Mouse (Mus musculus) cerebellum, adult 2 months (tissue): ENCODE results near the gene Lpgat1. TPM values are rescaled to one million over a fixed set of nuclear protein-coding genes. Genes with fewer than 3 reads are reported as not detected.

ENCODE experiments used
- DNase-seq, 2 experiments: peaks; one replicate each; pipeline ENCODE4 v3.0.0; 2021
- H3K27ac ChIP-seq: fragments of 200-500 bp; 2 replicates; pipeline ENCODE4 v1.5.1; 2012; ENCODE audit warnings: low read length, control low read depth, inconsistent platforms; ENCODE audit not compliant: insufficient read depth
- H3K27me3 ChIP-seq: fragments of 200-500 bp; 2 replicates; pipeline ENCODE4 v1.6.1; 2012; ENCODE audit warnings: inconsistent platforms, mild to moderate bottlenecking, low read length, moderate library complexity; ENCODE audit not compliant: control insufficient read depth, insufficient read depth
- H3K4me1 ChIP-seq: fragments of 200-500 bp; 2 replicates; pipeline ENCODE4 v1.6.1; 2011; ENCODE audit warnings: low read length; ENCODE audit not compliant: control insufficient read depth, insufficient read depth
- H3K4me3 ChIP-seq: fragments of 200-500 bp; replicated peaks from 2 replicates; pipeline ENCODE3; 2011; ENCODE audit warnings: mild to moderate bottlenecking, low read depth, low read length, control low read depth; ENCODE audit not compliant: insufficient read depth
- CTCF ChIP-seq: fragments of 200-500 bp; IDR thresholded peaks from 2 replicates; pipeline ENCODE4 v1.5.1; 2011; ENCODE audit warnings: low read depth, mild to moderate bottlenecking, control low read depth, low read length, moderate library complexity, borderline replicate concordance; ENCODE audit not compliant: insufficient read depth
- POLR2A ChIP-seq: fragments of 200-500 bp; IDR thresholded peaks from 2 replicates; pipeline ENCODE4 v1.6.1; 2011; ENCODE audit warnings: low read length, control low read depth, borderline replicate concordance; ENCODE audit not compliant: insufficient read depth
- WGBS: fragments of 180-500 bp; shearing (Covaris S2); methylation state at CpG from one replicate; pipeline ENCODE4 v1.1.7; 2018; 5-methylcytosine and 5-hydroxymethylcytosine counted together
- polyA plus RNA-seq: library from polyadenylated mRNA; depleted of rRNA; stranded (reverse); fragments of >200 nt; gene quantifications from 2 replicates; pipeline ENCODE4 v1.2.3, GENCODE M21; 2012; rRNA removed

The Lpgat1 gene
- 73.3 and 77.5 TPM in 2 replicates for polyA plus RNA-seq

DNA sequence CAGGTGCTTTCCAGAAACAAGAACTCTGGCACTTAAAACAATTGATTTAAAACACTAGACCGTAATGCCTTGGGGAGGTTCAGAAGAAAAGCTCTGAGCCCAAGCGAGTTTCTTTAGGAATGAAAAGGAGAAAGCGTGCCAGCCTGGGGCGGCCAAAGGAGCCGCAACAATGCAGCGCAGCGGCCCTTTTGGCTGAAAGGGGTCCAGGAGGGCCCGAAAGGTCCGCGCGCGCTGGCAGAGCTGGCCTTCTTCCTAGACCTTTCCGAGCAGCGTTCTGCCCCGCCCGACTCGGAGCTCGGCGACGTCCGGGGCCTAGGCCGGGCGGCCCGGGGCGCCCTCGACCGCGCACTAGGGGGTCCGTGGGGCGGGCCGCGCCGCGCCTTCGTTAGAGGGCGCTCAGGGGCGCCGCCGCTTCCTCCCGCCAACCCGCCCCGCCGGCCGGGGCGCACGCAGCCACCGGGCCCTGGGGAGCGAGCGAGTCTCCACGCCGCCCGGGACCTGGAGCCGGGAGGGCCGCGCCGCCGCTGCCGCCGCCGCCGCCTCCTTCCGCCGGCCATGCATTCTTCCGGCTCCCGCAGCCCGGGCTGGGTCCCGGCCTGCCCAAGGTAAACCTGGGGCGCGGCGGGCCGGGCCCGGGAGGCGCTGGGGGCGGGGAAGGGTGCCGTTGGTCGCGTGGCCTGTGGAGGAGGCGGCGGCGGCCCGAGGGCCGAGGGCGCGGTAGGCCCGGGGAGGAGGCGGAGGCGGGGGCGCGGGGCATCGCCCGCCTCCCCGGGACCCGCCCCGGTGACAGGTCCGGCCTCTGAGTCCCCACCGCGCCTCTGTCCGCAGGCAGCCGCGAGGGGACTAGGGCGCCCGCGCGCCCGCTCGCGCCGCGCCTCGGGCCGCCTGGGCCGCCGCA lies at the start of gene Lpgat1:
Gene Lpgat1 (plus strand): TSS at position 234 of the 898 bp plus-strand sequence.
- WGBS, result under 1% methylated on average over 86 of the region's 113 CpGs
- Histone ChIP-seq H3K27me3 (no peaks in the 10 kb centered on the region), H3K4me3 (peak within 1 kb of the TSS; percentile 80), H3K4me1 (peaks cover 9% of the 10 kb centered on the region; the same call in 1 of the 2 replicates), H3K27ac (peak within 1 kb of the TSS; percentile 79)
- peak; percentile 77 to 81 for DNase-seq
- no peak for TF ChIP-seq CTCF
- 0 out of 2 replicates have a peak, but pooled peaks have one; percentile 12 for TF ChIP-seq POLR2A

- no peak overlapping the region for H3K4me3 ChIP-seq
- no peaks in the 10 kb centered on the region for H3K4me1 ChIP-seq
- WGBS, result 58% methylated on average over 9 of the region's 9 CpGs
- H3K27me3 ChIP-seq, result no peaks in the 10 kb centered on the region
- no peak overlapping the region for H3K27ac ChIP-seq
- DNase-seq, result no peak
- no peak for TF ChIP-seq CTCF
- TF ChIP-seq POLR2A, result no peak
These were observed 49.6 kb upstream of the Lpgat1 start for GRCm38 (mm10) chr1:191668030-191668429.

GRCm38 (mm10) chr1:191674071-191674470 lies 43.6 kb upstream of the Lpgat1 start:
- Histone ChIP-seq H3K4me3 (no peak overlapping the region), H3K4me1 (no peaks in the 10 kb centered on the region), H3K27me3 (no peaks in the 10 kb centered on the region), H3K27ac (no peak overlapping the region)
- WGBS, result 87% methylated on average over 5 of the region's 5 CpGs
- no peak for DNase-seq
- TF ChIP-seq POLR2A (no peak), CTCF (no peak)

DNA sequence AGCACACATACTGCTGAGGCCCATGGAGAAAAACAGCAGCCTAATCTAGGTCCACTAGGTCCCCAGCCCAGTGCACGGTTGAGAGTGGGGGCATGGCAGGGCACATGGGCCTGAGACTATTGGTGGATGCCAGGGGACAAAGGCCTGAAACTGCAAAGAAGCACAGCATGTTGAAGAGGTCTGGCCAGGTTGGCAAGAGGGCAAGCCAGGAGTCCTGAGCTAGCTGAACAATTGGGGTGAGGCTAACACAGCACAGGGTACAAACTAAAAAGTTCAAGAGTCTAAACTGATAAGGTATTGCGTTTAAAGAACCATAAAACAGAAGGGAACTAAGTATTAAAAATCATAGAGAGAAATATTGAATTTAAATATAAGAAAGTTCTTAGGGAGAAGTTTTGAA lies 36.0 kb upstream of the Lpgat1 start:
- Histone ChIP-seq H3K27me3 (no peaks in the 10 kb centered on the region), H3K4me3 (no peak overlapping the region), H3K4me1 (no peaks in the 10 kb centered on the region), H3K27ac (no peak overlapping the region)
- no peak for TF ChIP-seq POLR2A
- TF ChIP-seq CTCF, result no peak
- DNase-seq, result no peak
- 56% methylated on average over 2 of the region's 2 CpGs for WGBS

GRCm38 (mm10) chr1:191687531-191687930 lies 30.1 kb upstream of the Lpgat1 start:
- Histone ChIP-seq H3K27ac (no peak overlapping the region), H3K27me3 (no peaks in the 10 kb centered on the region), H3K4me3 (no peak overlapping the region), H3K4me1 (no peaks in the 10 kb centered on the region)
- no peak for TF ChIP-seq CTCF
- TF ChIP-seq POLR2A, result no peak
- no peak for DNase-seq
- 88% methylated on average over 7 of the region's 7 CpGs for WGBS

DNA sequence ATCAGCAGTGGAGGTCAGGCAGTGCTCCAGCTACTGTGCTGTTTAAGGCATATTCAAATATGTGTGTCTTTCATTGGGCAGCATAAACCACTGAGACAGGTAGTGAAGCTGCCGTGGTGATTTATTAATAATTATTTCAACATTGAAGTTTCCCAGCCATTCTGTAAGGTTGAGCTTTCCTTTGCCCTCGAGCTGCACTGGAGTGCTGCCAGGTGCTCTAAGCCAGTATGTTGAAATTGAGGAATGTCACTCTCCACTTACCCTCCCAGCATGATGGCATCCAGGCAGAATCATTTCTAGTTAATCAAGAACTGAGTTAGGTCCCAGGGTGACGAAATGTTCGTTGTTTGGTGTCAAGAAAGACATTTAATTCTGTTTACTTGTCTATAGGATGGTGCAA lies 24.4 kb upstream of the Lpgat1 start:
- no peak for DNase-seq
- WGBS, result 30% methylated on average over 4 of the region's 4 CpGs
- Histone ChIP-seq H3K4me3 (no peak overlapping the region), H3K27ac (no peak overlapping the region), H3K27me3 (no peaks in the 10 kb centered on the region), H3K4me1 (no peaks in the 10 kb centered on the region)
- TF ChIP-seq POLR2A (no peak), CTCF (no peak)

DNA sequence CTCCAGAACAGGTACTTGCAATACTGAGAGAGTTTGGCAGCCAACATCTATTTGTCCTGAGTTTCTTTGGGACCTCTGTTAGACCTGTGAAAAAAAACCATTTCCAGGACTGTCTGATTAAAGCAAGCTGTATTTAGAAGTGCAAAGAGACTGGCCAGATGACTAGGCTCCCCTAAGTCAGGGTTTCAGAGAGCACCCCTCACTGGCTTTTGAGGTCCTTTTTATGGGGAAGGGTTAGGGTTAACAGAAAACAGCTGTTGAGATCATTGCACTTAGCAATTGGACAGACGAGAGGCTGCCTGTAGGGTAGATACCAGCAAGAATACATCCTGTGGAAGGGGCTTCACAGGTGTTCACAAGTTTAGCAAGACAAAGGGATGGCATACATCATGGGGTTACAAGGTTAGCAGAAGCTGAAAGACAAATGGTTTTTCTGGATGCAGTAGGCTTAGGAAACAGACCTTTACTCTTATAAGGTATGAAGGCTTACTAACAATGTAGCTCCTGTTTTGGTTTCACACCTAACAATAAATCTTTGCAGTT lies 19.3 kb upstream of the Lpgat1 start:
- Histone ChIP-seq H3K27ac (no peak overlapping the region), H3K27me3 (no peaks in the 10 kb centered on the region), H3K4me1 (no peaks in the 10 kb centered on the region), H3K4me3 (no peak overlapping the region)
- TF ChIP-seq POLR2A (no peak), CTCF (no peak)
- 39% methylated on average over 1 of the region's 1 CpGs for whole genome bisulfite sequencing
- no peak for DNase-seq

GRCm38 (mm10) chr1:191704535-191704934 lies 13.1 kb upstream of the Lpgat1 start:
- no peak overlapping the region for H3K4me3 ChIP-seq
- no peak for TF ChIP-seq POLR2A
- no peak for TF ChIP-seq CTCF
- H3K4me1 ChIP-seq, result no peaks in the 10 kb centered on the region
- 68% methylated on average over 4 of the region's 4 CpGs for WGBS
- H3K27ac ChIP-seq, result no peak overlapping the region
- H3K27me3 ChIP-seq, result no peaks in the 10 kb centered on the region
- no peak for DNase-seq
